Mouse (Mus musculus): ENCODE results near the gene Cers6. TPM values are rescaled to one million over a fixed set of nuclear protein-coding genes. Genes with fewer than 3 reads are reported as not detected.

Cers6 gene
- polyA plus RNA-seq, 1 experiment from 2014 or later, result 36.8 TPM

Other genes starting within 250 kb of the Cers6 start
- not detected in 2 replicates for gene 4932414N04Rik, start 205.0 kb upstream of the Cers6 start, polyA plus RNA-seq (2015; fragmentation: Nextera tagmentation; extraction: Ambion mirVana)

Measured in kidney, embryonic 15.5 days (tissue).